Mouse (Mus musculus) spleen, adult 2 months (tissue): ENCODE measurements at regions not wholly inside any gene's neighbourhood (a gene's known extent, or its start where the extent isn't known, plus 50 kb on each side); places are given as distances from the start of the nearest gene placed in this dataset.
"Not testable (repeated sequence)": the region's sequence is repeated elsewhere in the genome, so short reads cannot be mapped to it uniquely, and the experiment has no call there.

Experiments
- DNase-seq, 2 experiments: peaks; one replicate each; pipeline versions ENCODE4 v3.0.0 to v3.0.0-alpha.2; 2012 to 2021; ENCODE audit warnings: low spot score in 2 of 2, low read depth in 1 of 2
- H3K27ac ChIP-seq: fragments of 200-500 bp; 2 replicates; pipeline ENCODE4 v1.5.1; 2012; ENCODE audit warnings: low read length, inconsistent platforms; ENCODE audit not compliant: insufficient read depth
- H3K27me3 ChIP-seq: fragments of 200-500 bp; 2 replicates; pipeline ENCODE4 v1.6.1; 2012; ENCODE audit warnings: mild to moderate bottlenecking, moderate library complexity, low read length, inconsistent platforms; ENCODE audit not compliant: control insufficient read depth, insufficient read depth
- H3K36me3 ChIP-seq: fragments of 200-500 bp; 2 replicates; pipeline ENCODE4 v1.6.1; 2012; ENCODE audit warnings: mild to moderate bottlenecking, low read length, inconsistent platforms; ENCODE audit not compliant: control insufficient read depth, insufficient read depth
- H3K4me1 ChIP-seq: fragments of 200-500 bp; 2 replicates; pipeline ENCODE4 v1.6.1; 2011; ENCODE audit warnings: inconsistent platforms; ENCODE audit not compliant: control insufficient read depth, insufficient read depth, insufficient read length
- H3K4me3 ChIP-seq: fragments of 200-500 bp; 2 replicates; pipeline ENCODE4 v1.5.1; 2011; ENCODE audit warnings: mild to moderate bottlenecking, inconsistent platforms; ENCODE audit not compliant: insufficient read depth, insufficient read length; ENCODE audit errors: extremely low read depth
- WGBS: fragments of 180-500 bp; shearing (Covaris S2); methylation state at CpG from one replicate; pipeline ENCODE4 v1.1.7; 2018; 5-methylcytosine and 5-hydroxymethylcytosine counted together

- not testable (repeated sequence) for H3K27me3 ChIP-seq, H3K36me3 ChIP-seq, H3K4me1 ChIP-seq, H3K4me3 ChIP-seq, DNase-seq, H3K27ac ChIP-seq
- 80% methylated on average over 3 of the region's 3 CpGs for WGBS
These were observed 77.9 kb downstream of the Tcp10c start for GRCm38 (mm10) chr17:13432256-13432655.

GRCm38 (mm10) chr17:13434146-13434545, 79.8 kb downstream of the Tcp10c start:
- not testable (repeated sequence) for H3K27ac ChIP-seq, H3K27me3 ChIP-seq, H3K4me3 ChIP-seq, DNase-seq, H3K36me3 ChIP-seq, H3K4me1 ChIP-seq
- WGBS: 81% methylated on average over 7 of the region's 7 CpGs

- not testable (repeated sequence) for H3K27ac ChIP-seq, H3K4me1 ChIP-seq, DNase-seq, H3K36me3 ChIP-seq, H3K27me3 ChIP-seq, H3K4me3 ChIP-seq
- WGBS: 57% methylated on average over 3 of the region's 3 CpGs
These were observed 84.4 kb downstream of the Tcp10c start for GRCm38 (mm10) chr17:13438790-13439189.

- 75% methylated on average over 9 of the region's 9 CpGs for WGBS
- not testable (repeated sequence) for H3K27me3 ChIP-seq, H3K36me3 ChIP-seq, DNase-seq, H3K4me3 ChIP-seq, H3K27ac ChIP-seq, H3K4me1 ChIP-seq
These were observed 86.5 kb downstream of the Tcp10c start for GRCm38 (mm10) chr17:13440708-13441530.

- not testable (repeated sequence) for H3K27me3 ChIP-seq, H3K36me3 ChIP-seq, H3K4me1 ChIP-seq, H3K27ac ChIP-seq, DNase-seq, H3K4me3 ChIP-seq
- WGBS: 86% methylated on average over 6 of the region's 6 CpGs
These were observed 87.9 kb downstream of the Tcp10c start for GRCm38 (mm10) chr17:13442229-13442628.

GRCm38 (mm10) chr17:13456869-13457600, 102.7 kb downstream of the Tcp10c start:
- H3K36me3 ChIP-seq, DNase-seq, H3K27me3 ChIP-seq, H3K27ac ChIP-seq, H3K4me3 ChIP-seq, H3K4me1 ChIP-seq: not testable (repeated sequence)
- WGBS: 82% methylated on average over 7 of the region's 7 CpGs

- WGBS: 75% methylated on average over 2 of the region's 2 CpGs
- not testable (repeated sequence) for H3K4me1 ChIP-seq, H3K27me3 ChIP-seq, H3K36me3 ChIP-seq, H3K4me3 ChIP-seq, H3K27ac ChIP-seq, DNase-seq
These were observed 103.6 kb downstream of the Tcp10c start for GRCm38 (mm10) chr17:13457942-13458341.

GRCm38 (mm10) chr17:13458814-13459213, 104.4 kb downstream of the Tcp10c start:
- 23% methylated on average over 1 of the region's 2 CpGs for WGBS
- not testable (repeated sequence) for H3K27ac ChIP-seq, H3K4me1 ChIP-seq, H3K4me3 ChIP-seq, H3K36me3 ChIP-seq, DNase-seq, H3K27me3 ChIP-seq

GRCm38 (mm10) chr17:13462663-13463062, 108.3 kb downstream of the Tcp10c start:
- H3K27ac ChIP-seq, H3K36me3 ChIP-seq, DNase-seq, H3K4me3 ChIP-seq, H3K27me3 ChIP-seq, H3K4me1 ChIP-seq: not testable (repeated sequence)
- 80% methylated on average over 5 of the region's 9 CpGs for WGBS

- H3K27ac ChIP-seq, H3K27me3 ChIP-seq, H3K36me3 ChIP-seq, H3K4me3 ChIP-seq, DNase-seq, H3K4me1 ChIP-seq: not testable (repeated sequence)
- WGBS: 72% methylated on average over 4 of the region's 5 CpGs
These were observed 111.5 kb downstream of the Tcp10c start for GRCm38 (mm10) chr17:13465822-13466221.
